Mouse (Mus musculus) neutrophil, adult 5-6 weeks (primary cell): ENCODE measurements around the gene Hemk1. TPM values are rescaled to one million over a fixed set of nuclear protein-coding genes. Genes with fewer than 3 reads are reported as not detected.

Experiments
- ATAC-seq: fragments of 151-379, 151-347 bp; 2 replicates; pipeline ENCODE4 v1.8.0; 2017; ENCODE audit warnings: mild to moderate bottlenecking, moderate TSS enrichment; ENCODE audit not compliant: insufficient number of reproducible peaks, poor library complexity, low FRiP score, severe bottlenecking; ENCODE audit errors: extremely low read depth
- total RNA-seq: library from RNA; stranded (forward); fragments of 200-1000 nt; gene quantifications from 2 replicates; pipeline ENCODE4 v1.2.3, GENCODE M21; 2017

Hemk1 gene
- total RNA-seq, 1 experiment from 2014 or later = 9.7 TPM

GRCm38 (mm10) chr9:107346081-107346480 lies 7.9 kb upstream of the Hemk1 start:
- no peak for ATAC-seq

GRCm38 (mm10) chr9:107344027-107344426 lies 5.9 kb upstream of the Hemk1 start:
- ATAC-seq = no peak

- ATAC-seq = no peak
Measured at GRCm38 (mm10) chr9:107343146-107343943, 5.2 kb upstream of the Hemk1 start.

- ATAC-seq = no peak
Measured at GRCm38 (mm10) chr9:107342201-107342709, 4.1 kb upstream of the Hemk1 start.

GRCm38 (mm10) chr9:107340911-107341645 lies 2.9 kb upstream of the Hemk1 start:
- ATAC-seq = no peak

GRCm38 (mm10) chr9:107340267-107340859 lies 2.2 kb upstream of the Hemk1 start, which contains the start of gene 6430571L13Rik:
TSS of gene 6430571L13Rik (plus strand) at chr9:107340602.
- peak; percentile 62 for ATAC-seq

GRCm38 (mm10) chr9:107336386-107336785 lies 1.8 kb downstream of the Hemk1 start:
- ATAC-seq = no peak

- ATAC-seq = peak; percentile 41; the same call in 1 of the 2 replicates
Measured at GRCm38 (mm10) chr9:107335909-107336308, 2.2 kb downstream of the Hemk1 start.

GRCm38 (mm10) chr9:107335046-107335445 lies 3.1 kb downstream of the Hemk1 start:
- ATAC-seq = no peak

- no peak for ATAC-seq
Measured at GRCm38 (mm10) chr9:107334356-107334755, 3.8 kb downstream of the Hemk1 start.

- ATAC-seq = no peak
Measured at GRCm38 (mm10) chr9:107333686-107334085, 4.5 kb downstream of the Hemk1 start.

- no peak for ATAC-seq
Measured at GRCm38 (mm10) chr9:107330791-107331190, 7.4 kb downstream of the Hemk1 start.

GRCm38 (mm10) chr9:107327879-107328620 lies 10.1 kb downstream of the Hemk1 start:
- ATAC-seq = no peak

- no peak for ATAC-seq
Measured at GRCm38 (mm10) chr9:107325904-107326303, 12.2 kb downstream of the Hemk1 start.

- ATAC-seq = no peak
Measured at GRCm38 (mm10) chr9:107324799-107325561, 13.2 kb downstream of the Hemk1 start.

- no peak for ATAC-seq
Measured at GRCm38 (mm10) chr9:107323558-107323957, 14.6 kb downstream of the Hemk1 start.

GRCm38 (mm10) chr9:107322461-107323050 lies 15.6 kb downstream of the Hemk1 start:
- ATAC-seq = no peak

- no peak for ATAC-seq
Measured at GRCm38 (mm10) chr9:107315791-107316190, 22.4 kb downstream of the Hemk1 start.
